Mouse (Mus musculus) kidney, postnatal 25 days (tissue): ENCODE results near the gene Palm2.
"Not testable (repeated sequence)": the region's sequence is repeated elsewhere in the genome, so short reads cannot be mapped to it uniquely, and the experiment has no call there.

Experiments used
- DNase-seq, 2 experiments: peaks; one replicate each; pipeline ENCODE4 v3.0.0; 2021; ENCODE audit warnings: mixed read lengths in 2 of 2

Gene Palm2

DNA sequence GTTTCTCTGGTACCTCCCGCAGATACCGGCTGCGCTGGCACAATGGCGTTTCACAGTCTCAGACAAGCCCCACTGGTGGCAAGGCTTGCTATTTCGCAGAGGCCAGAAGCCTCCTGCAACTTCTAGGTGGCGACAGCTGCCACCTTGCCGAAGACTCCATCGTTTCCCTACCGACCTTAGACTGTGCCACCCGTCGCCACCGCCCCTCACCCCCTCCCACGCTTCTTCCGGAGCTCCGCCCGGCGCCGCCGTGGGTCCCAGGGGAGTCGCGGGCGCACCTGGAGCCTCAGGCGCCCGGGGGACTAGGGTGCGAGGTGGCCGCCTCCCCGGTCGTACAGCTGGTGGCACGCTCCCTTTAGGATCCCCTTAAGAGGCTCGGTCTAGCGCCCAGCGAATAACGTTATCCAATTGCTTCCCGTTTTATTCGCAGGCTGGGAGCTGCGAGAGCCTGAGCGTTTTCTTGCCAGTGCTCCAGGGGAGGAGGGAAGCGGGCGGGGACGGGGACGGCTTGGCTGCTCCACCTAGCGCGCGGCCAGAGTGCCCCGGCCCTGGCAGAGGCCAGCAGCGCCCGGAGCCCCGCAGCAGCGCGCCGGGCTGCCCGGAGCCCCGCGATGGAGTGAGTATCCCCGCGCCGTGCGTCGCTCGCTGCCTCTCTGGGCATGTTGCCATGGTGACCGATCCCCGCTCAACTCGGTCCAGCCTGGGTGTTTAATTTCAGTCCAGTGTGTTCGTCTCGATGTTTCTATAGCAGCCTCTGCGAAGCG, at the start of gene Palm2:
Gene Palm2 (plus strand): TSS at position 307 of the 764 bp plus-strand sequence.
- peak; percentile 31 to 59 for DNase-seq

DNA sequence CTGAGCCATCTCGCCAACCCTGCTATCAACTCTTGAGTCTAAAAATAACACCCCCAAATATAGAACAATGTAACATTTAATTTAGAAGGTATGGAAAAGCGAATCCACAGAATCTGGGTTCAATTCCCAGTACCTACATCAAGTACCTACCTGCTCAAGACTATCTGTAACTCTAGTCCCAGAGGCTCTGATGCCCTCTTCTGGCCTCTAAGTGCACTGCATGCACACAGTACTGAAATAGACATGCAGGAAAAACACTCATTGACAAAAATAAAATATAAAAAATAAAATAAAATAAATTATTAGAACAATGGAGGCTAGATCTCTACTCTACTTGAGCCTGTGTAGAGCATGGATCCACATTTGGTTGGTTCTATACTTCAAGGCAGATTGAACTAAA, 49.7 kb upstream of the Palm2 start:
- peak in 1 of 2 experiments; percentile 13 for DNase-seq

DNA sequence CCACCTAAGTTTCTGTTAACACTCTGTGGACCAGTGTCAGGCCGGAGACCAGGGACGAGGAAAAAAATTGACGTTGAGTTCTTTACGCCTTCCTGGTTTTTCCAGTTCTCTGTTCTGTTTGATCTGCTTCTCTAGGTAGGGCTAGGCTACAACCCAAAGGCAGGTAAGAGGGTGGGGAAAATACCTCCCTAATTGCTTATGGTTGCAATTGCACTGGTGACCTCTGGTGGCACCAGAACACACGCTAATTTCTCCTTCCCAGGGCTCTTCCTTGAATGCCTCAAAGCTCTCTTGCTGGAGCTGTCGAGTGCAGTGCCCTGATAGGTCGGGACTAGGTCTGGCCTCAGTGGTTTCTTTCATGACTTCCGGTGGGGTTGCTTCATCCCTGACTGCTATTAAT, 42.9 kb upstream of the Palm2 start:
- no peak for DNase-seq

DNA sequence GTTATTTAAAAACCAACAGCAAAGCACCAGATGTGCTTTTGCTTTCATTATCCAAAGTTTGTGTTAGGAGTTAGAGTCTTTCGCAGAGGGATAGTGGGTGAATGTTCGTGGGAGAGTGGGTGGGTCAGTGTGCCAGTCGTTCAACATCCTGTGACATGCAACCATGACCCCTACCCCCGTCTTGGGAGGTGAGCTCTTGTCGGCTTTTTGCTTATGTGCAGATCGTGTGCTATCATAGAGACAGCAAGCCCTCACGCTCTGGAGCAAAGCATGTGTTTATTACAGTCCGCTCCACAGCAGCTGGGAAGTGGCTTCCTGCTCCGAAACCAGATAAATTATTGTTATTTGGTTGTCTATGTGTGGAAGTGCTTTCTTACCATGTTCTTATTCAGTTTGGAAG, 37.6 kb upstream of the Palm2 start:
- DNase-seq: peak in 1 of 2 experiments; percentile 21

DNA sequence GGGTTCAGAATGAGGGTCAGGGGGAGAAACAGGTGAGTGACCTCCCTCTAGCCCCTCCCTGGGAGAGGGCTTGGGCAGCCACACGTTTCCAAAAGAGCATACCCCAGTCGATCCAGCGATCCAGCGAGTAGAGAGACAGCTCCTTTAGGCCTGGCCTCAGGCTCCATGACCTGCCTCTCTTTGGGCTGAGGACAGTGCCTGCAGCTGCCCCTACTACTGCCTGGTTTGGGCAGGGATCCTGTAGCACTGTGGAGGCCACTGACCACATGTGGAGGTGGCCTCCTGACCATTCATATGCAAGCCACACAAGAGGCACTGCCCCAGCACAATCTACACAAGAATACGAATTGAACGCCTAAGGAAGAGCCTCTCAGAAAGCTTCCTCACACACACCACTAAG, 21.7 kb upstream of the Palm2 start:
- not testable (repeated sequence) for DNase-seq

DNA sequence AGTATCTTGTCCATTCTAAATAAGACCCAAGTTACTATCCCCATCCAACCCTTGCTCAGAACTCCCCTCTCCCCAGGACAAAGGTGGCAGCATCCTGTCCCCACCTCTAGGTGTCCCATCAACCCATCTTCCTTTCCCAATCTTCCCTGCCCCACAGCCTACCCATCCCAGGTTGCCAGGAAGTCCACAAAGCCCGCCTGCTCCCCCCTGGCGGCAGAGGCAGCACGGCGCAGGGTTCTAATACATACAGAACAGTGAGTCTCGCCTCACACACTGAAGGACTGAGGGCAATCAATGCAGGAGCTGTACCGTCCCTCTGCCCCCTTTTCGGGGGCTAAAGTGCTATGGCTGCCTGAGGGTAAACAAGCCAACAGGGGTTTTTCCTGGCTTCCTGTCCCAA, 21.0 kb upstream of the Palm2 start:
- DNase-seq: no peak

DNA sequence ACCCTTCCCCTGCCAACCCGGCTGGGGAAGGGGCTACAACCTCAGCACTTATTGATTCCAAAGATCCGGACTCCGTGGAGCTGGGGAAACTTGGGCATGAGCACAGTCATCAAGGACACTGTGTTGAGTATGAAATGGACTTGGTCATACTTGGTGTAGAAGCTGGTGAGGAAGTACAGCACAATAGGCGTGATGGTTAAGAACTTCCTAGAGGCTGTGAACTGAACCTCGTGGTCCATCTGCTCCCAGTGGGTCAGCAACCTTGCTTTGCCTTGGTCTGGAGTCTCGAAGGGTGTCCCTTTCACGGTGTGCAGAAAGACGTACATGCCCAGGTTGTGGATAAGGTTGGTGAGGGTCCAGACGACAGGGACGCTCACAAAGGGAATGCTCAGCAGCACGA, 20.4 kb upstream of the Palm2 start:
- not testable (repeated sequence) for DNase-seq

DNA sequence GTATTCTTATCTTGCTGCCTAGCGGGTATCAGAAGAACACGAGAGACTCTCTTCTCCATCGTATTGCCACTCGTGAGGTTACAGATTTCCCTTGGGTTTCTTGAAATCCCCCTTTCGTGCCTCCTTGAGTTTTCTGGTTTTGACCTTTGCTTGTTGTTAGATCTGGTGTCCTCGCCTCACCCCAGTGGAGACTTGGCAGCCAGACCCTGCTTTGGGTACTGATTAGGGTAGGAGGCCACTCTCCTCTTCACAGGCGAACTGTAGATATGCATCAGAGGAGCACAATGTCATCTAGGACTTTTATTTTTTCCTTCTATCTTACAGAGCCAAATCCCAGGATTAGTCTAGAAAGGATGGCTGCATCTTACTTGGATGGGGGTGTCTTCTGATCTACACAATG, 10.0 kb upstream of the Palm2 start:
- peak in 1 of 2 experiments; percentile 35 for DNase-seq

DNA sequence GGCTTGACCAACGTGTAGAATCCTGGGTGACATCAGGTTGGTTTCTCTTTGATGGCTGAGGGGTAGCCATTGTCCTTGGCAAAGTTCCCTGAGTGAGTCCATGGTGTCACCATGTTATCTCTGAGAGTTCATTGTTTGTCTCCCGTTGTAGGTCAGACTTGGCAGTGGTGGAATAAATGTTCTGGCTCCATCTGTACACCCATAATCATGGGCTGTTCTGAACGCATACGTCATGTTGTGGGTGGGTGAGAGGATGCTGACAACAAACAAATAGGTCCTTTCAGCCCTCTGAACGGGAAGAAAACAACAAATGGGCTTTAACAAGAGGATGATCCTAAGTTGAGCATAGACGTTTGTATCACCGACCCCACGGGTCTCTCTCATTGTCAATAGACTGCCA, 5.7 kb upstream of the Palm2 start:
- DNase-seq: no peak

DNA sequence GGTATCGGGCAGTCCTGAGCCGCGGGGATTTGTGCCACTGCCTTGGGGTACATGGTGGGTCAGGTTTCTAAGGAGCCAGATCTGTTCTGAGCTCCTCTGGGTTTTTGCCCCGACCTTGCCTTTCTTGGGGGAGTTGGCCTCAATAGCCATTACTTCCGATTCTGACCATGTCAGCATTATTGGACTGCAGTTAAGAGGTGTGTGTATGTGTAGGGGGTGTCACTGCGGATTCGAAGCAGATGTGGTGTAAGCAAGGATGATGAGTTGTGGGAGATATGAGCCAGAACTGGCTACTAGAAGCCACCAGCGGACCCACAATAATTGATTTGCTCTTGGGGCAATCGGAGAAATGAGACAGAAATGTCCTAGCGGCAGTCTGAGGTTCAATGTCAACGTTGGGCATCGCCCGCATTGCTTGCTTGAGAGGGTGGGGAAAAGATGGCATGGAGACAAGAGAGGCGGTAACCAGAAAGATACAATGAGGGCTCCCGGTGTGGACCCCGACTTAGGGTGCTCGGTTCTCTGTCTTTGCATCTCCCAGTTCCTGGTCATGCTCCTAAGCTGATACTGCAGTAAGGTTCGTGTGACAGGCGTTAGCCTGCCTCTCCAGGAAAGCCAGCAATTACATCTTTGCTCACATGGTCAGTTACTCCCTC, 786 bp downstream of the Palm2 start:
- DNase-seq: no peak

DNA sequence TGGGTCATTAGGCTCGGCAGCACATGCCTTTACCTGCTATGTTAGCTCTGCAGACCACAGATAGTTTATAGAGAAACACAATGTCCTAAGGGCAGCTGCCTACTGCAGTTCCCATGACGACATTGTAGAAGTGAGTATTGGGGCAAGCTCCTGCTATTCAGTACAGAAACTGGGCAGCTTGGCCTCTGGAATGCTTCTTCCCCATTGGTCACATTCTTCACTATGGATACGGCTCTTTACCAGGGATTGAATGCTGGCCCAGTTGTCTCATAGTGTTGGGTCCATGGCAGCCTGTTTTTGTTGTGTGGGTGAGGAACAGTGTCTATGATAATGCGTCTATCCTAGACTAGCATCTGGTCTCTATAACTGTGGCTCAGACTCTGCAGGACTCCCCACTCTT, 2.2 kb downstream of the Palm2 start:
- no peak for DNase-seq

DNA sequence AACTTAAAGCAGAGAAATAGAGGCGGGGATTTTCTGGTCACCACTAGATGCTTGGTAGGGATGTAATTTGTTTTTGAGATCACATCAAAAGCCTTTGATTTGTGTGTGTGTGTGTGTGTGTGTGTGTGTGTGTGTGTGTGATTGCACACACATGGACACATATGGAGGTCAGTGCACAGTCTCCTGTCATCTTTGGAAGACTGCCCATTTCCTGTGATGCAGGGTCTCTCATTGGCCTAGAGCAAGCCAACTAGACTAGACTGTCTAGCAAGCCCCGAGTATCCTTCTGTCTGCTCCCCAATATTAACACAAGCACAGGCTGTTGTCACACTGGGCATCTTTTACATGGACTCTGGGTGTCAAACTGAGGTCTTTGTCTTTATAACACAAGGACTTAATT, 12.0 kb downstream of the Palm2 start:
- no peak for DNase-seq

DNA sequence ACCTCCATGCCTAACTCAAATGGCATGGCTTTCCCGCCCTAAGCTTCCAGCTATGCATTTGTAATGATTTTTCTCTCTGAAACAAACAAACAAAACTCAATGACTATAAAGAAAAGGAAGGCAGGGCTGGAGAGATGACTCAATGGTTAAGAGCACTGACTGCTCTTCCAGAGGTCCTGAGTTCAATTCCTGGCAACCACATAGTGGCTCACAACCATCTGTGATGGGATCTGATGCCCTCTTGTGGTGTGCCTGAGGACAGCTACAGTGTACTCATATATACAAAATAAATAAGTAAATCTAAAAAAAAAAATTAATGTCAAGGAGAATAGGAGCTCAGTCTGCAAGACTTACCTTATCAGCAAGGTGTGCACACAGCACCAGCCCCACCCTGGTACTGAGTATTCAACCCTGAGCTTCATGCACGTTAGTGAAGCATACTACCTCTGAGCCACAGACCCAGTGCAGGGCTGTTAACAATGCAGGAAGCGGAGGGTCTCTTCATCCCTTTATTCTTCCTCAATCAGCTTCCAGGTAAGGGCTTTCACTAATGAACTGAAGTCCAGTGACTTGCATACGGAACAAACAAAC, 12.9 kb downstream of the Palm2 start:
- no peak for DNase-seq

DNA sequence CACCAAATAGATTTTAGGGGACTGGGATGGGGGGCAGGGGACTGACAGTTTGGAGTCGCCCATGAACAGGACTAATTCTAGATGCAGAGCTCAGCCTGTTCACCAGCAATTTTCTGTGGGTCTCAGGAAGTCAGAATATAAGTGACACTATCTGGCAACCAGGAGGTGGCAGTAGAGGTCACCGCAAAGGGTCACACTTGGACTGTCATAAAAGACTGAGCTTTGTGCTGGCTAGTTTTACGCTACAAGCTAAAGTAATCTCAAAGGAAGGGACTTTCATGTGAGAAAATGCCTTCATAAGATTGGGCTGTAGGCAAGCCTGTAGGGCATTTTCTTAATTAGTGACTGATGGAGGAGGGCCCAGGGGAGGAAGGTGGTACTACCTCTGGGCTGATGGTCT, 17.8 kb downstream of the Palm2 start:
- peak; percentile 63 to 66 for DNase-seq

DNA sequence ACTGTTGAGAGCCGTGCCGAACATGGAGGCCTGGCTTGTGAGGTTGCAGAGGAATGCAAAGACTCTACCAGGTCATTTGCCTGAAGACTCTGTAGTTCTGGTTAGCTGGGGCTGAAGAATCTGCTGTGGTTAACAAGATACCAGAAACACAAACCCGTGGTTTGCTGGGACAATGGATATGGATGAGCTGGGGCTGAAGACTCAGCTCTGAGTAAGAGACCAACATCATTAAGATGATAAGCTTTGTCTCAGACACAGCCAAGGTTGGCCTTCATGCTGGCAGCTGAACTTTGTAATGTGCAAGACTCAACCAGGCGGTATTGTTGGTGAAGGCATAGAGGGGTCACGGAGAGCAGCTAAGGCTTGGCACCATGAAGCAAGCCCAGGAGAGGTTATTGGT, 18.6 kb downstream of the Palm2 start:
- DNase-seq: no peak

DNA sequence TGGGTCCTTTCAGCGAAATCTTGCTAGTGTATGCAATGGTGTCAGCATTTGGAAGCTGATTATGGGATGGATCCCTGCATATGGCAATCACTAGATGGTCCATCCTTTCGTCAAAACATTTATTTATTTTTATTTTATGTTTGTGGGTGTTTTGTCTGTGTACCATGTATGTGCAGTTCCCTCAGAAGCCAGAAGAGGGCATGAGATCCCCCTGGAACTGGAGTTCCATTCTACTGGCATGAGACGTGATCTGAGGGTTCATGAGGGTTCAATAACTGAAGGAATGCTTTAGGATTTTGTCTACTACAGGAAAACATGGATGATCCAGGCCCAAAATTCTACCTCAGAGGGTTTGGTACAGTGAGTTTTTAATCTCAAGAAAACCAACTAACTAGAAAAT, 28.3 kb downstream of the Palm2 start:
- peak in 1 of 2 experiments; percentile 56 for DNase-seq

DNA sequence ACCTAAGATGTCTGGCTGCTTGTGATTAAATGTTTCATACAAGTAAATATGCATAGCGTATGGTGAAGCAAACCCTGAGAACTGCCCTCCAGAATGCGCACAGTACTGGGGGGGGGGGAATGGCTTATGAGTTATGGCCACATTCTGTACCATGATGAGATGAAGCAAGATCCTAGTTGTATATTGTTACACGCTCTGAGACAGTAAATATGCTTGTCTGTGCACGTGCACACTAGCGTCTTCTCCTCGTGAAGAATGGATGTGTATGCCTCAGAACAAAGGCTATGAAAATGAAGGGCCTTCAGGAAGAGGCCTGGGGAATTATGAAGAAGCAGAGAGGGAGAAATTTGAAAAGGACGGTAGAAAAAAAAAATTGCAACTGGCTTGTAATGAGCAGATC, 48.4 kb downstream of the Palm2 start:
- DNase-seq: no peak

DNA sequence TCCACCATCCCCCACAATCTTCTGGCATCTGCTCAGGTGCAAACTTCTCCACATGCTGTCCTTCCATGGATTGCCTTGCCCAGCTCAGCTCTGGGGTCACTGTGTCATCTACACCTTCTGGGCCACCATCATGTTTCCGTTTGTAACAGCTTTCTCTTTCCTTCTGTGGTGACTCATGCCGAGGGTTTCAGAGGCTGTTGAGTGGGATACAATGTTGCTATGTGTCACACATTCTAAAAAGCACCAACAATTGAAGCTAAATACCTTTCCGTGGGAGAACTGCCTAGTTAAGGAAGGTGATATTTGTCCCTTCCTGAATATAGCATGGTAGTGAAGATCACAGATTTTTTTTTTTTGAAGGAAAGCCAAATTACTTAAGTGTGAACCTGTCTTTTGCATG, 52.3 kb downstream of the Palm2 start:
- no peak for DNase-seq

DNA sequence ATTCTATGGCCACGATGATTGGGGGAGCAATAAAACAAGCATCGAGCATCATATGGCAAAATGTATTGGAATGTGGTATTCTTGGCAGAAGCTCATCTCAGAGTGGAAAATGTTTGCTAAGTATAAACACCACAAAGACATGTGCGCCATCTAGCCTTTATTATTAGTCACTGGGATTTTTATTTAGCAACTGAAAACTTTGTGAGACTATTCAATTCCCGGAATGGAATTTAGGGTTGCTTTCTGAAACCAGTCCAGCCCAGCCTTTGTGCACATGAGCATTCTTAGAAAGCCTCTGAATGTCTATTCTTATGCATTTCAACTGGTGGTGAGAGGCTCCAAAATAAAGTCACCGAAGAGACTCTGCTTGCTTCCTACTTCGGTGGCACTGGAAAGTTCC, 55.8 kb downstream of the Palm2 start:
- no peak for DNase-seq

DNA sequence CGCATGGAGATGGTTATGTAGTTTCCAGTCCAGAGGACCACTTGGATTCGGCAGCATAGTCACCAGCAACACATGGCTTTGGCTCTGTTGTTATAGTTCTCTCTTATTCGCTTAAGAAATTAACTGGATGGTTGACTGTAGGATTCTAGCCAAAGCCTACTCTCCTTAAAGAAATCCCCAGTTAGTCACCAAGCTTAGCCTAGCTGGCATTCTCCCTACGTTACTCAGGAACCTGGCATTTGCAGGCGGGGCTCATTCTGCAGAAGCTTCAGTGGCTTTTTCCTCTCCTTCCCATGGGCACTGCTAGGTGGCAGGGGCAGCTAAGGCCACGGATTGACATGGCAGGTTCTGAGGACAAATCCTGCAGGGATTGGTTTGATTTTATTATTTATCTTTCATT, 70.7 kb downstream of the Palm2 start:
- no peak for DNase-seq

DNA sequence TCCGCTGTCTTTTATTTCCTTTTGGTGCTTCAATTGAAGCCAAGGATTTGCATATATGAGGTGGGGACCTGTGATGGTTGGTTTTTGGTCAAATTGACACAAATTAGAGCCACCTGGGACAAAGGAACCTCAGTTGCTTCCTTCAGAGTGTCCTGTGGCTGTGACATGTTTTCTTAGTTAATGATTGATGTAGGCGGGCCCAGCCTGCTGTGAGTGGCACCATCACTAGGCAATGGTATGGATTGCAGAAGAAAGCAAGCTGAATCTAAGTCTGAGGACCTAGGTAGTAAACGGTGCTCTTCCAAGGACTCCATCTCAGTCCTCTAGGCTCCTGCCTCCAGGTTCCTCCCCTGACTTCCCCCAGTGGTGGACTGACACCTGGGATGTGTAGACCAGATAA, 76.5 kb downstream of the Palm2 start:
- peak in 1 of 2 experiments; percentile 8 for DNase-seq

DNA sequence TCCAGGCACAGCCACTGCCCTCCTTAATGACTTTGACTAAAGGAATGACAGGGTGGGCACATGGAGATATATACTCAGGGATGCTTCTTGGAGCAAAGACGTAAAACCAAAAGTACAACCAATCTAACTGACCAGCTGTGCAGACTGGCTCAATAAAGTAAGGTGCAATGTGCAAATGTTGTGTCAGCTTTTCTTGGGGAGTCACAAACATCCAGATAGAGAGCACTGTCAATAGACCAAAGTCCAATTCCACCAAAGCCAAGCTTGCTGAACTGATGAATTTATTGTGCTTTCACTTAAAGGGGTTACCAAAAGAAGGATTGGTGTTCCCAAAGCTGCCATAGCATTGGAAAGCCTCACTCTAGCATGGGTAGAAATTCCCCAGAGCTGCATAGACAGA, 77.7 kb downstream of the Palm2 start:
- DNase-seq: no peak

DNA sequence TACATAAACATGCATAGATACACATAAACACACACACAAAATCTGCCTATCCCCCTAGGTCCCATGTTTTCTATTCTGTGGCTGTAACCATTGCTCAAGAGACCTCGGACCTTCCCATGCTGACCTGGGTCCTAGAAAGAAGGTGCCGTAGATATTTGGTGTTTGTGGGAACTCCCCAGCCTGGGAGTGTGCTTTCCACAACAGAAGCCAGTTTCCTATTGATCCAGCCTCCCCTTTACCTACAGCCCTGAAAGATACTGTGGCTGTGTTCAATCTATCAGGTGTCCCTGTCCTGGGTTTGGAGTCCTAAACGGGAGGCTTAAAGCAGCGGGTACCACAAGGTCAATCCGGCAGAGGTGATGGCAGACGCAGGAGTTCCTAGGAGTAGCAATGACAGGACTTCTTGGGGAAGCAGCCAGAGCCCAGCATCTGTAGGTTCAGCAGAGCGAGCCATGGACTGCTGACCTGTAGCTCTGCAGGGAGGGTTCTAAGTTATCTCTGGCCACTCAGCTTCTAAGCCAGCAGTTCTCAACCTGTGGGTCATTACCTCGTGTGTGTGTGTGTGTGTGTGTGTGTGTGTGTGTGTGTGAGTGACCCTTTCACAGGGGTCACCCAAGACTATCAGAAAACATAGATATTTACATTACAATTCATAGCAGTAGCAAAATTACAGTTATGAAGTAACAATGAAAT, 79.3 kb downstream of the Palm2 start:
- DNase-seq: no peak
